Mouse (Mus musculus) midbrain, embryonic 14.5 days (tissue): ENCODE results near the gene Serpinb8. TPM values are rescaled to one million over a fixed set of nuclear protein-coding genes. Genes with fewer than 3 reads are reported as not detected.

Experiments
- ATAC-seq: fragments of 200-750 bp; cut with Nextera tagmentation; 2 replicates; pipeline ENCODE4 v1.8.0; 2017; ENCODE audit warnings: moderate number of reproducible peaks, moderate library complexity; ENCODE audit not compliant: low FRiP score, low TSS enrichment
- DNase-seq: peaks from one replicate; pipeline ENCODE4 v3.0.0-alpha.2; 2015
- H3K27ac ChIP-seq: fragments of 300-500 bp; sonication (generic); replicated peaks from 2 replicates; pipeline ENCODE4 v1.5.1; 2014; ENCODE audit warnings: mild to moderate bottlenecking, low read depth, low read length, moderate library complexity
- H3K27me3 ChIP-seq: fragments of 300-500 bp; sonication (generic); 2 replicates; pipeline ENCODE4 v1.6.1; 2014; ENCODE audit warnings: low read length, control low read depth, mixed read lengths; ENCODE audit not compliant: control insufficient read depth, insufficient read depth
- H3K36me3 ChIP-seq: fragments of 300-500 bp; sonication (generic); 2 replicates; pipeline ENCODE4 v1.6.1; 2014; ENCODE audit warnings: low read length, control low read depth; ENCODE audit not compliant: control insufficient read depth, insufficient read depth
- H3K4me1 ChIP-seq: fragments of 300-500 bp; sonication (generic); 2 replicates; pipeline ENCODE4 v1.6.1; 2014; ENCODE audit warnings: mild to moderate bottlenecking, antibody characterized with exemption, low read length, control low read depth; ENCODE audit not compliant: control insufficient read depth, insufficient read depth
- H3K4me2 ChIP-seq: fragments of 300-500 bp; sonication (generic); 2 replicates; pipeline ENCODE4 v1.6.1; 2014; ENCODE audit warnings: mild to moderate bottlenecking, low read length, moderate library complexity
- H3K4me3 ChIP-seq: fragments of 300-500 bp; sonication (generic); replicated peaks from 2 replicates; pipeline ENCODE4 v1.5.1; 2014; ENCODE audit warnings: low read depth, low read length
- H3K9ac ChIP-seq: fragments of 300-500 bp; sonication (generic); replicated peaks from 2 replicates; pipeline ENCODE4 v1.6.1; 2014; ENCODE audit warnings: mild to moderate bottlenecking, low read length, moderate library complexity
- H3K9me3 ChIP-seq: fragments of 300-500 bp; sonication (generic); 2 replicates; pipeline ENCODE4 v1.6.1; 2016; ENCODE audit warnings: low read length, control low read depth, mixed read lengths; ENCODE audit not compliant: control insufficient read depth
- WGBS: fragments of 180-500 bp; shearing (Covaris S2); extraction: QIAGEN DNeasy Blood & Tissue Kit; methylation state at CpG from one replicate; pipeline ENCODE4 v1.1.7; 2014; 5-methylcytosine and 5-hydroxymethylcytosine counted together
- polyA plus RNA-seq: library from polyadenylated mRNA; unstranded; fragments of >200 nt; fragmentation: Nextera tagmentation; extraction: Ambion mirVana; gene quantifications from 2 replicates; pipeline ENCODE4 v1.2.1, GENCODE M21; 2014

The Serpinb8 gene
- polyA plus RNA-seq = 0.12 and 0.36 TPM in 2 replicates

DNA sequence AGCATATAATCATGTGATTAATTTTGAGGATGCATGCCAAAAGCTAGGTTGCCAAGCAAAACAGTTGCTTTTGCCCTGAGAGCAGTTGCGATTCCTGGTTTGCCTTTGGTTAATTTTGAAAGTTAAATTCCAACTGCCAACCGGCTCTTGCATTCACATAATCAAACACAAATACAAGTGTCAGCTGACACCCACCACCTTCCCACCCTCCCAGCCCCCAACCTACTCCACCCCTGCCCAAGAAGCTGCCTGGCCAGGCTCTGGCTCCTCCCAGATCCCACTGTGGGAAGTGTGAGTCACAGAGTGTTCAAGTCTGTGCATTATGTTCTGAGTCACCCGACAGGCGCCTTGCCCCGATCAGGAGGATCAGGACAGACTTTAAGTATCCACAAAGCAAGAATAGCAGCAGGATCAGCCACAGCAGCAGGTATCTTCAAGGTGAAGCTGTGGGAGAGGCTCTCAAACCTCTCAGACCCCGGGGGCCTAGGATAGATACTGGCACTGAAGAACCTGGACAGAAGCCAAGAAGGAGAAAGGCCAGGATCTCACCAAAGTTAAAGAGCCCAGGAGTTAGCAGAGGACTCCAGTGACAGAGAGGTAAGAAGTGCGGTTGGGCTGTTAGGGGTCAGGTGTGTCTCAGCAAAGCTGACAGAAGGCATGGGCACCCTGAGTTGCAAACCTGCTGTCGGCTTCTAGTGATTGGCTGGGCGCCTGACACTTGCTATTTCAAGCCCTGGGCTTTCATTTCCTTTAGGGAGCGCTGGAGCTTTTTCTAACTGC, at the start of gene Serpinb8:
Gene Serpinb8 (plus strand): TSS at position 316 of the 780 bp plus-strand sequence.
- no peaks in the 10 kb centered on the region for H3K27me3 ChIP-seq
- H3K4me2 ChIP-seq = no peak within 1 kb of the TSS
- no peak within 1 kb of the TSS for H3K4me3 ChIP-seq
- no peaks in the 10 kb centered on the region for H3K9me3 ChIP-seq
- no peaks in the 10 kb centered on the region for H3K4me1 ChIP-seq
- H3K9ac ChIP-seq = no peak within 1 kb of the TSS
- ATAC-seq (no peak), DNase-seq (no peak)
- H3K27ac ChIP-seq = no peak within 1 kb of the TSS
- no peaks in the 10 kb centered on the region for H3K36me3 ChIP-seq
- WGBS = 63% methylated on average over 10 of the region's 10 CpGs

DNA sequence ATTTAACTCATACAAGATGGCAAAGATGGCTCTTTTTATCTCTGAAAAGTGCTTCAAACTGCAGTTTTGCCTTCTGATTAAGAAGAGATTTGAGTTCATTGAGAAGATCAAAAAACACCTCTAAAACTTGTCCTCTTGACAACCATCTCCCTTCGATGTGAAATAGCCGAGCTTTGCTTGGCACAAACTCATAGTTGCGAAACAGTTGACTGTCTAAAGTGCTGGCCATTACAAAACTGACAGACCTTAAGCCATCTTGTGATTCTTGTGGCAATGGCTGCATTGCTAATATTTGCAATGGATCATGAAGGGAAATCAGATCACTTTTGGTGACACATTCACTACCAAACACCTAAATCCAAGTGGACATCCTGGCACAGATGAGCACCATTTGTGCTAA, 30.3 kb upstream of the Serpinb8 start:
- whole genome bisulfite sequencing = 89% methylated on average over 3 of the region's 3 CpGs
- ATAC-seq = no peak
- H3K4me1 ChIP-seq = no peaks in the 10 kb centered on the region

DNA sequence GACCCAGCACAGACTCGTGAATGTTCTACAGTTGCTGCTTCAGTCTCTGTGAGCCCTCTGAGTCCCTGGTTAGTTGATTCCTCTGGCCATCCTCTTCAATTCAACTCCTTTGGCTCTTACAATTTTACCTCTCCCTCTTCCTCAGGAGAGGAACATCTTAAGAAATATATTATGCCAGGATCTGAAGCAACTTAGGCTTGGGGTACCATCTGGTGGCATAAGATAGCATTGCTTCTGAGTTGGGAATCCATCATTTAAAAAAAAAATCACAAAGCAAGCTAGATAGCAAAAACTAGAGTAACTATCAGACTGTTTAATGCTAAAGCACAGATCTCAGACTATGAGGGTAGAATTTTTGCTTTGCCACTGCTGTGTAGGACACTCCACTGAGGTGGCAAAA, 27.7 kb upstream of the Serpinb8 start:
- no peaks in the 10 kb centered on the region for H3K4me1 ChIP-seq
- no peak overlapping the region for H3K9ac ChIP-seq
- DNase-seq = peak; percentile 11
- H3K27ac ChIP-seq = no peak overlapping the region
- whole genome bisulfite sequencing = 84% methylated on average over 1 of the region's 1 CpGs
- no peaks in the 10 kb centered on the region for H3K27me3 ChIP-seq
- no peaks in the 10 kb centered on the region for H3K36me3 ChIP-seq
- no peak overlapping the region for H3K4me2 ChIP-seq
- ATAC-seq = no peak
- H3K4me3 ChIP-seq = no peak overlapping the region
- H3K9me3 ChIP-seq = no peaks in the 10 kb centered on the region

More for the DNA sequence above, 30.3 kb upstream of the Serpinb8 start:
- Histone ChIP-seq H3K27ac (no peak overlapping the region), H3K9ac (no peak overlapping the region), H3K4me2 (no peak overlapping the region), H3K27me3 (no peaks in the 10 kb centered on the region), H3K36me3 (no peaks in the 10 kb centered on the region), H3K9me3 (no peaks in the 10 kb centered on the region), H3K4me3 (no peak overlapping the region)
- DNase-seq = no peak

DNA sequence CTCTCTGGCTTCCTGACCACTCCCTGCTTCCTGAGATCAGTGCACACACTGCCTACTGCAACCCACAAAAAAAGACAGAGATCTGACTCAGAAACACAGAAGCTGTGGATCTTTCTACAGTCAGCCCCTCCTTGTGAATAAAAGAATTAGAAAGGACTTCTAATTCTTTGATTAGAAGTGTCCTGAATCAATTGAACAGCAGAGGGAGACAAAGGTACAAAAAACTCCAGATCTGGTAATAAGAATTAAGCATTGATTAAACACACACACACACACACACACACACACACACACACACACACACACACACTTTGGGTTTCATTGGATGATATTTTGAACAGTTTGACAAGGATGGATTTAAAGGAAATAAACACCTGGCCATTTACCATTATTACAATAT, 24.2 kb upstream of the Serpinb8 start:
- ATAC-seq = no peak
- peak; percentile 72 for DNase-seq
- H3K9me3 ChIP-seq = no peaks in the 10 kb centered on the region

DNA sequence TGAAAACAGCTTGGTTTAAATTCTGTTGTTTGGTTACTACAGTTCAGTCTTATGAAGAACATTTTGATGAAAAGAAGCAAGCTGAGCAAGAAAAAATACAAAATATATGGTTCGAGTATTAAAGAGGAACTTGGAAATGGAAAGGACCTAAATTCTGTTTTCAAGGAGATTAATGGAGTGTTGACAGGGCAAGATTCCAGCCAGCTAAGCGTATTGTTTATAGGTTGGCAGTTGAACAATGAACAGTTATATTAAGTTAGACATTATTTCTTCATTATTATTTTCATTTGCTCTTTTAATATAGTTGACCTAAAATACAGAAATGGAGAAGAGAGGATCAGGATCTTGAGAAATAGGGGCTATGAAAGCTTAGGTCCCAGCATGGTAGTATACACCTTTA, 13.7 kb upstream of the Serpinb8 start:
- no peak for DNase-seq
- no peak overlapping the region for H3K4me2 ChIP-seq
- no peak for ATAC-seq
- no peaks in the 10 kb centered on the region for H3K4me1 ChIP-seq
- H3K36me3 ChIP-seq = no peaks in the 10 kb centered on the region
- no peaks in the 10 kb centered on the region for H3K27me3 ChIP-seq
- H3K9ac ChIP-seq = no peak overlapping the region
- H3K4me3 ChIP-seq = no peak overlapping the region
- H3K9me3 ChIP-seq = no peaks in the 10 kb centered on the region
- 93% methylated on average over 2 of the region's 2 CpGs for WGBS
- H3K27ac ChIP-seq = no peak overlapping the region

More for the DNA sequence above, 24.2 kb upstream of the Serpinb8 start:
- Histone ChIP-seq H3K36me3 (no peaks in the 10 kb centered on the region), H3K27me3 (no peaks in the 10 kb centered on the region), H3K27ac (no peak overlapping the region), H3K4me2 (no peak overlapping the region), H3K4me1 (no peaks in the 10 kb centered on the region), H3K4me3 (no peak overlapping the region), H3K9ac (no peak overlapping the region)

DNA sequence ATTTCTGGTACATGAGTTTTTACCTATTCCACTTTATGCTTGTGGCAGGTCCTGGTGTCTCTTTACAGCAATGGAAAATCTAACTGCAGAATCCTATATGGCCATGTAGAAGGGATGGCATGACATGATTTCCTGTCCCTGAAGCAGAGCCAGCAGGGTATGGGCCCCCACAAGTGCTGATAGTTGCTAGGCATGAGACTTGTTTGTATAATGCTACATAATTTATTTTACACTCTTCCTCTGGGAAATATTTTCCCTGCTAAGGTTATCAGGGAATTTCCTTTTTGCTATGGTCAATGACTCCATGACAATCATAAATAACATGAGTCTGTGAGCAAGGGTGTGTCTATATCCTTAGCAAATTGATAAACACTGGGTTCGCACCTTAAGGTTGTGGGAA, 12.3 kb upstream of the Serpinb8 start:
- Histone ChIP-seq H3K4me1 (no peaks in the 10 kb centered on the region), H3K27ac (no peak overlapping the region), H3K4me2 (no peak overlapping the region), H3K27me3 (no peaks in the 10 kb centered on the region), H3K4me3 (no peak overlapping the region), H3K36me3 (no peaks in the 10 kb centered on the region), H3K9ac (no peak overlapping the region), H3K9me3 (no peaks in the 10 kb centered on the region)
- no peak for DNase-seq
- no peak for ATAC-seq
- 98% methylated on average over 1 of the region's 1 CpGs for WGBS

DNA sequence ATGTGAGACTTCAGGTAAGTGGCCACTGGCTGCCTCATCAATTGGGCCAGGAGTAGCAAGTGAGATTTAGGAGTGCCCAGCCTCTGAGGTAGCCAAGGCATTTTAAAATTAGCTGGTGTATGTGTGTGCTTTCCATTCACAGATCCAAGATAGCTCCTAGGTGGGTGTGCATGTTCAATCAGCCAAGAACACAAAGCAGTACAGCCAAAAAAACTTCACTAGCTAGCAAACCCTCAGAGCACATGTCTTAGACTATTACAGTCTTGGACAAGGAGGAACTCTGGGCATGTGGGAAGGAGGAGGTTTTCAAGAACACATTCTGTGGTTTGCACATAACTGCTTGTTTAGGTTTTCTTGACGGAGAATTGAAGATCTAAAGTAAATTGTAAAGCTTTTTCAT, 8.6 kb upstream of the Serpinb8 start:
- no peak overlapping the region for H3K4me2 ChIP-seq
- 80% methylated on average over 1 of the region's 1 CpGs for WGBS
- no peaks in the 10 kb centered on the region for H3K27me3 ChIP-seq
- no peaks in the 10 kb centered on the region for H3K4me1 ChIP-seq
- H3K9me3 ChIP-seq = no peaks in the 10 kb centered on the region
- ATAC-seq (no peak), DNase-seq (no peak)
- no peaks in the 10 kb centered on the region for H3K36me3 ChIP-seq
- H3K9ac ChIP-seq = no peak overlapping the region
- H3K4me3 ChIP-seq = no peak overlapping the region
- no peak overlapping the region for H3K27ac ChIP-seq

DNA sequence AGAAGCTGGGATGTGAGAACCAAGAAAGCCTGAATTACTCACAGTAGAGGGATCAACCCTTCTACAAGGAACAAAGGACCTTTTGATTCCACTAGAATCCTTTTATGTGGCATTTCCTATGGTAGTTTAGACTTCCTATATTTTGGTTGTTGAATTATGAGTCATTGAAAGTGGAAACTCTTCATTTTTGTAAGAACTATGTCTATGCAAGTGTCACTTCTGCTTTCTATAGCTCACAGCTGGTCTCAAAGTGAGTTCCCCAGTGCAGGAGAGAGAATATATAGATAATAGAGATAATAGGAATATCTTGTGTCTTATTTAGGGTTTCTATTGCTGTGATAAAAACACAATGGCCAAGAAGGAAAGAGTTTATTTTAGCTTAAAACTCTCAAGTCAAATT, 6.9 kb upstream of the Serpinb8 start:
- DNase-seq (no peak), ATAC-seq (no peak)
- Histone ChIP-seq H3K27me3 (no peaks in the 10 kb centered on the region), H3K4me1 (no peaks in the 10 kb centered on the region), H3K9me3 (no peaks in the 10 kb centered on the region), H3K36me3 (no peaks in the 10 kb centered on the region), H3K4me3 (no peak overlapping the region), H3K4me2 (no peak overlapping the region), H3K9ac (no peak overlapping the region), H3K27ac (no peak overlapping the region)

DNA sequence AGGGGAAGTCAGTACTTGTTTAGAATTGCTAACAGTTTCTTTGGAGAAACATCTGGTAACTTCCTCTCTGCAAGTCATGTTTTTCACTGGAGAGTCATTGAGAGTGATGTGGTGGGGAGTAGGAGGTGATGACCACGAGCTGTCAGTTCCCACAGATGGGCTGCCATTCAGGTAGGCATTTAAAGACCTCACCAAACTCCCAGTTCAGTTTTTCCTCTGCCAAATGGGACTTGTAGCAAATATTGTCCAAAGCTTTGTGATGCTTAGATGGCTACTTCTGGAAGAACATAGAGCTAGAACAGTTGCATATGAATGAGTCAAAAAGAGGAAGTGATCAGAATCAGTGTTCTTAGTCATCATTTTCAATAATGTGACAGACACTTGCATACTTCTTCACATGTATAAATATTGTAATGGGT, 5.8 kb upstream of the Serpinb8 start:
- no peak overlapping the region for H3K9ac ChIP-seq
- H3K9me3 ChIP-seq = no peaks in the 10 kb centered on the region
- DNase-seq = no peak
- no peak overlapping the region for H3K4me3 ChIP-seq
- no peak for ATAC-seq
- H3K36me3 ChIP-seq = no peaks in the 10 kb centered on the region
- no peak overlapping the region for H3K27ac ChIP-seq
- H3K27me3 ChIP-seq = no peaks in the 10 kb centered on the region
- H3K4me2 ChIP-seq = no peak overlapping the region
- WGBS = 31% methylated on average over 1 of the region's 1 CpGs
- no peaks in the 10 kb centered on the region for H3K4me1 ChIP-seq
